30 mouse cellular contexts compared by ENCODE assay signal in the genomic region with DNA sequence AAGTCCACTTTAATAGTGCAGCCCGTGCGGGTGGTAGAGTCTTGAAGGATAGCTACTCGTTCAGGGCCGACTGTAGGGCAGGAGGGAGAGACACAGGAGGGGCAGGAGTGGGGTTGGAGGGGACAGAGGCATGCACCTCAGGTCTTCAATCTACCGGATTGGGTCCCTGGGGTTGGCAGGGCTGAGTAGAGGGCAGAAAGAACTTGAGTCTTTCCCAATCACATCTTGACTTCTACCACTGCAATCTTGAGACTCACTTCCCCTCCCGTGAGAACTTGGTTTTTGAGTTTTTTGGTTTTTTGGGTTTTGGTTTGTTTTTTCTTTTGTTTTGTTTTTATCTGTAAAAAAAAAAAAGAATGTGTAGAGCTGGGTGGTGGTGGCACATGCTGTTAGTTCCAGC. TPM values are rescaled to one million over a fixed set of nuclear protein-coding genes. Genes with fewer than 3 reads are reported as not detected.
A peak's percentile ranks its signal among the peaks of the same experiment; 100 is the strongest.
DNase-seq lines count a peak whose midpoint lies in the region; ATAC-seq lines count a peak whose summit lies in the region.
"Had no signal": no experiment of that assay in that cellular context is flagged by ENCODE, and none has a peak within 500 bp of the region (broad histone marks: within the 10 kb centered on the region; RNA-seq: fewer than 3 reads in every experiment).

No protein-coding gene starts in this region.

- peak; percentile 66 for ATAC-seq in granulocyte monocyte progenitor cell, adult 5-6 weeks (replicated peaks; ENCODE audit: poor library complexity, severe bottlenecking)
- peak; percentile 60 for ATAC-seq in megakaryocyte progenitor cell, adult 5-6 weeks (replicated peaks; ENCODE audit: poor library complexity)
- no peak for ATAC-seq in activated CD4-positive, CD25-positive, alpha-beta regulatory T cell, adult 4 months
- ATAC-seq: forebrain, embryonic 13.5 days; forebrain, embryonic 15.5 days; forebrain, postnatal 0 days; Patski had no signal

- peak; percentile 56 for DNase-seq in 416B (ENCODE audit: low read depth)
- DNase-seq in heart, adult 11 months, result no peak
- DNase-seq: adrenal gland, adult 2 months; adrenal gland, postnatal 10 days; adrenal gland, postnatal 25 days; B cell, adult 2 months; cerebellum, adult 11 months; cerebellum, adult 18-20 months; cerebellum, adult 8-10 months; cerebellum, adult 9-11 months; cerebellum, postnatal 14 days; cerebellum, postnatal 36 days; embryo, embryonic 11 days; forebrain, postnatal 0 days had no signal

RNA-seq across cellular contexts. Expression of a gene that starts 4.5 kb away (rescaled TPM):
- not detected in 2 replicates for total RNA-seq in granulocyte monocyte progenitor cell, adult 5-6 weeks (2014; fragmentation: Nextera tagmentation)
- not detected in 2 replicates for total RNA-seq in granulocyte monocyte progenitor cell, adult 5-6 weeks (2017)
- total RNA-seq in megakaryocyte progenitor cell, adult 5-6 weeks (2015), result not detected in 2 replicates
- total RNA-seq in megakaryocyte progenitor cell, adult 5-6 weeks (2017), result not detected in 2 replicates
- polyA plus RNA-seq in activated CD4-positive, CD25-positive, alpha-beta regulatory T cell, adult 4 months (2017; shearing (Covaris generic)), result not detected
- total RNA-seq: adrenal gland, postnatal 10 days; adrenal gland, postnatal 4 days; common myeloid progenitor, adult 5-6 weeks; G1E had no signal
- polyA plus RNA-seq: CD4-positive, CD25-positive, alpha-beta regulatory T cell, adult 4 months; embryonic facial prominence, embryonic 11.5 days; erythroblast, embryonic 14.5 days; forebrain, embryonic 10.5 days; G1E had no signal

RNA-seq across cellular contexts. Expression of a gene that starts 4.8 kb away (rescaled TPM):
- total RNA-seq in granulocyte monocyte progenitor cell, adult 5-6 weeks (2014; fragmentation: Nextera tagmentation), result not detected in 2 replicates
- 0.56 TPM in 1 of 2 replicates, not detected in the other for total RNA-seq in granulocyte monocyte progenitor cell, adult 5-6 weeks (2017)
- not detected in 2 replicates for total RNA-seq in megakaryocyte progenitor cell, adult 5-6 weeks (2015)
- not detected in 2 replicates for total RNA-seq in megakaryocyte progenitor cell, adult 5-6 weeks (2017)
- polyA plus RNA-seq in activated CD4-positive, CD25-positive, alpha-beta regulatory T cell, adult 4 months (2017; shearing (Covaris generic)), result under 1 TPM in 1 of 2 experiments, not detected in 1; 0.40 TPM
- total RNA-seq: adrenal gland, adult 2 months; adrenal gland, postnatal 25 days; common myeloid progenitor, adult 5-6 weeks; forebrain, postnatal 0 days had no signal
- polyA plus RNA-seq: brain, embryonic 14.5 days; CD4-positive, CD25-positive, alpha-beta regulatory T cell, adult 4 months; embryonic facial prominence, embryonic 11.5 days; embryonic facial prominence, embryonic 13.5 days; embryonic facial prominence, embryonic 15.5 days; erythroblast, embryonic 14.5 days; forebrain, embryonic 10.5 days; forebrain, embryonic 13.5 days; Patski had no signal

RNA-seq across cellular contexts. Expression of a gene that starts 31.5 kb away (rescaled TPM):
- total RNA-seq in granulocyte monocyte progenitor cell, adult 5-6 weeks (2014; fragmentation: Nextera tagmentation), result not detected in 2 replicates
- total RNA-seq in granulocyte monocyte progenitor cell, adult 5-6 weeks (2017), result not detected in 2 replicates
- not detected in 2 replicates for total RNA-seq in megakaryocyte progenitor cell, adult 5-6 weeks (2015)
- 0.03 TPM in 1 of 2 replicates, not detected in the other for total RNA-seq in megakaryocyte progenitor cell, adult 5-6 weeks (2017)
- not detected for polyA plus RNA-seq in activated CD4-positive, CD25-positive, alpha-beta regulatory T cell, adult 4 months (2017; shearing (Covaris generic))
- total RNA-seq: adrenal gland, adult 2 months; adrenal gland, postnatal 10 days; adrenal gland, postnatal 25 days; adrenal gland, postnatal 4 days; common myeloid progenitor, adult 5-6 weeks; forebrain, postnatal 0 days had no signal
- polyA plus RNA-seq: adrenal gland, adult 2 months; CD4-positive, CD25-positive, alpha-beta regulatory T cell, adult 4 months; embryonic facial prominence, embryonic 11.5 days; erythroblast, embryonic 14.5 days; forebrain, embryonic 10.5 days; forebrain, embryonic 13.5 days; forebrain, embryonic 15.5 days; forebrain, postnatal 0 days; G1E had no signal

RNA-seq across cellular contexts. Expression of a gene that starts 33.7 kb away (rescaled TPM):
- total RNA-seq in granulocyte monocyte progenitor cell, adult 5-6 weeks (2014; fragmentation: Nextera tagmentation), result 7.5 and 8.5 TPM in 2 replicates
- 0.57 and 1.0 TPM in 2 replicates for total RNA-seq in granulocyte monocyte progenitor cell, adult 5-6 weeks (2017)
- 6.3 and 11.5 TPM in 2 replicates for total RNA-seq in megakaryocyte progenitor cell, adult 5-6 weeks (2015)
- 1.6 and 4.6 TPM in 2 replicates for total RNA-seq in megakaryocyte progenitor cell, adult 5-6 weeks (2017)
- 10 to 100 TPM; 15.9 to 19.5 TPM for polyA plus RNA-seq in activated CD4-positive, CD25-positive, alpha-beta regulatory T cell, adult 4 months (2017; shearing (Covaris generic))

RNA-seq across cellular contexts. Expression of a gene that starts 59.7 kb away (rescaled TPM):
- not detected in 2 replicates for total RNA-seq in granulocyte monocyte progenitor cell, adult 5-6 weeks (2014; fragmentation: Nextera tagmentation)
- total RNA-seq in granulocyte monocyte progenitor cell, adult 5-6 weeks (2017), result not detected in 2 replicates
- total RNA-seq in megakaryocyte progenitor cell, adult 5-6 weeks (2015), result not detected in 2 replicates
- total RNA-seq in megakaryocyte progenitor cell, adult 5-6 weeks (2017), result not detected in 2 replicates
- not detected for polyA plus RNA-seq in activated CD4-positive, CD25-positive, alpha-beta regulatory T cell, adult 4 months (2017; shearing (Covaris generic))
- total RNA-seq: adrenal gland, adult 2 months; common myeloid progenitor, adult 5-6 weeks; G1E had no signal
- polyA plus RNA-seq: adrenal gland, adult 2 months; CD4-positive, CD25-positive, alpha-beta regulatory T cell, adult 4 months; erythroblast, embryonic 14.5 days; forebrain, embryonic 13.5 days; forebrain, embryonic 15.5 days; G1E had no signal
